Comparison of ENCODE assay signal across 8 mouse cellular contexts in genomic region chr3:124320398-124320797, GRCm38 (mm10). TPM values are rescaled to one million over a fixed set of nuclear protein-coding genes. Genes with fewer than 3 reads are reported as not detected.
DNase-seq lines count a peak whose midpoint lies in the region; ATAC-seq lines count a peak whose summit lies in the region.

No protein-coding gene starts in this region.

- H3K4me3 ChIP-seq in neural tube, embryonic 11.5 days (ENCODE audit: low read depth, low read length), result peak overlapping the region; percentile 56
- H3K4me3 ChIP-seq in limb, embryonic 12.5 days (replicated peaks), result peak overlapping the region; percentile 64
- H3K4me3 ChIP-seq in stomach, embryonic 14.5 days (ENCODE audit: low read depth, low read length), result peak overlapping the region; percentile 52

- H3K9me3 ChIP-seq in neural tube, embryonic 11.5 days (ENCODE audit: control insufficient read depth, low read length), result no peaks in the 10 kb centered on the region
- no peaks in the 10 kb centered on the region for H3K9me3 ChIP-seq in limb, embryonic 12.5 days
- no peaks in the 10 kb centered on the region for H3K9me3 ChIP-seq in stomach, embryonic 14.5 days (ENCODE audit: control insufficient read depth, low read depth, low read length)

- peak; percentile 29 for ATAC-seq in neural tube, embryonic 11.5 days (ENCODE audit: insufficient read depth, low FRiP score, low TSS enrichment)
- no peak for ATAC-seq in limb, embryonic 12.5 days (ENCODE audit: insufficient number of reproducible peaks, insufficient read depth, low FRiP score, low TSS enrichment, low read depth)
- no peak; the same call in 1 of the 2 replicates for ATAC-seq in stomach, embryonic 14.5 days (ENCODE audit: insufficient number of reproducible peaks, insufficient read depth, low FRiP score, low read depth)

- no peaks in the 10 kb centered on the region for H3K36me3 ChIP-seq in neural tube, embryonic 11.5 days (ENCODE audit: control insufficient read depth, insufficient read depth, low read length)
- H3K36me3 ChIP-seq in limb, embryonic 12.5 days, result 0 out of 2 replicates have a peak, but pooled peaks cover 3% of the 10 kb centered on the region
- H3K36me3 ChIP-seq in stomach, embryonic 14.5 days (ENCODE audit: control insufficient read depth, insufficient read depth, low read length), result no peaks in the 10 kb centered on the region

- peak overlapping the region; percentile 57 for H3K4me2 ChIP-seq in neural tube, embryonic 11.5 days (ENCODE audit: low read depth)
- peak overlapping the region; percentile 69 for H3K4me2 ChIP-seq in limb, embryonic 12.5 days
- H3K4me2 ChIP-seq in stomach, embryonic 14.5 days (replicated peaks; ENCODE audit: low read depth, low read length), result peak overlapping the region; percentile 79

- H3K4me1 ChIP-seq in neural tube, embryonic 11.5 days (ENCODE audit: control insufficient read depth, insufficient read depth, low read length), result no peaks in the 10 kb centered on the region
- H3K4me1 ChIP-seq in limb, embryonic 12.5 days (replicated peaks), result peaks cover 10% of the 10 kb centered on the region
- H3K4me1 ChIP-seq in stomach, embryonic 14.5 days (ENCODE audit: control insufficient read depth, insufficient read depth, low read length), result no peaks in the 10 kb centered on the region

- peak; percentile 1 for DNase-seq in embryo, embryonic 11 days
- DNase-seq in embryo, embryonic 10 days (ENCODE audit: low spot score), result no peak
- DNase-seq in neural tube, embryonic 11.5 days (ENCODE audit: low spot score), result peak; percentile 12
- DNase-seq in neural tube, embryonic 10.5 days (ENCODE audit: extremely low spot score, low spot score), result no peak
- DNase-seq in spleen, postnatal 10 days (ENCODE audit: low spot score in 2 of 2), result no peak
- DNase-seq in adrenal gland, adult 2 months, result no peak

- H3K9ac ChIP-seq in neural tube, embryonic 11.5 days (ENCODE audit: low read length), result peak overlapping the region; percentile 76
- H3K9ac ChIP-seq in limb, embryonic 12.5 days (replicated peaks), result peak overlapping the region; percentile 70
- H3K9ac ChIP-seq in stomach, embryonic 14.5 days (replicated peaks; ENCODE audit: low read depth, low read length), result peak overlapping the region; percentile 19; the same call in 1 of the 2 replicates

- H3K27ac ChIP-seq in neural tube, embryonic 11.5 days (ENCODE audit: low read depth, low read length), result peak overlapping the region; percentile 78
- H3K27ac ChIP-seq in limb, embryonic 12.5 days, result no peak overlapping the region
- no peak overlapping the region for H3K27ac ChIP-seq in stomach, embryonic 14.5 days (ENCODE audit: low read length)

- no peaks in the 10 kb centered on the region for H3K27me3 ChIP-seq in neural tube, embryonic 11.5 days (ENCODE audit: control insufficient read depth, insufficient read depth, low read length)
- H3K27me3 ChIP-seq in limb, embryonic 12.5 days, result no peaks in the 10 kb centered on the region
- no peaks in the 10 kb centered on the region for H3K27me3 ChIP-seq in stomach, embryonic 14.5 days (ENCODE audit: control insufficient read depth, insufficient read depth, low read length)

- WGBS in neural tube, embryonic 11.5 days, result 24% methylated on average over 2 of the region's 2 CpGs
- WGBS in limb, embryonic 12.5 days, result 15% methylated on average over 2 of the region's 2 CpGs
- WGBS in stomach, embryonic 14.5 days, result 9% methylated on average over 2 of the region's 2 CpGs

RNA-seq across cellular contexts. Expression of gene Tram1l1, which starts 0.3 kb away (rescaled TPM):
- 26.2 and 26.9 TPM in 2 replicates for polyA plus RNA-seq in neural tube, embryonic 11.5 days (2014; fragmentation: Nextera tagmentation; extraction: Ambion mirVana)
- polyA plus RNA-seq in limb, embryonic 12.5 days (2016; fragmentation: Nextera tagmentation; extraction: Ambion mirVana), result 12.7 and 13.6 TPM in 2 replicates
- 12.5 and 12.6 TPM in 2 replicates for polyA plus RNA-seq in stomach, embryonic 14.5 days (2014; fragmentation: Nextera tagmentation; extraction: Ambion mirVana)
- total RNA-seq in adrenal gland, adult 2 months (2021), result 1 to 10 TPM; 1.1 to 1.8 TPM
- 0.39 and 0.67 TPM in 2 replicates for polyA plus RNA-seq in adrenal gland, adult 2 months (2012; rRNA removed)

Comparison
In these comparisons a context has a peak if more than half of its experiments do, and no peak if none do; other contexts are left out.
1. DNase-seq: peak in embryo, embryonic 11 days (single experiment) and neural tube, embryonic 11.5 days (single experiment); none in embryo, embryonic 10 days (single experiment), neural tube, embryonic 10.5 days (single experiment), spleen, postnatal 10 days (0 of 2) and adrenal gland, adult 2 months (single experiment).
2. H3K9ac ChIP-seq: peak in every context shown above with its lines; median percentile 76 in neural tube, embryonic 11.5 days; 70 in limb, embryonic 12.5 days; 19 in stomach, embryonic 14.5 days.
3. Peak in every context shown above with its lines, with median percentiles within 50 percentile points of each other: H3K4me2 ChIP-seq and H3K4me3 ChIP-seq.